Mouse (Mus musculus) stomach, embryonic 14.5 days (tissue): Measurements from ENCODE around the gene Ppard. TPM values are rescaled to one million over a fixed set of nuclear protein-coding genes. Genes with fewer than 3 reads are reported as not detected.
A peak's percentile ranks its signal among the peaks of the same experiment; 100 is the strongest.

Experiments used
- ATAC-seq: fragments of 200-750 bp; cut with Nextera tagmentation; 2 replicates; pipeline ENCODE4 v1.8.0; 2017; ENCODE audit warnings: low read depth, moderate TSS enrichment; ENCODE audit not compliant: insufficient number of reproducible peaks, insufficient read depth, low FRiP score
- H3K27ac ChIP-seq: fragments of 300-500 bp; sonication (generic); 2 replicates; pipeline ENCODE4 v1.5.1; 2014; ENCODE audit warnings: mild to moderate bottlenecking, low read length, moderate library complexity, mixed read lengths
- H3K27me3 ChIP-seq: fragments of 300-500 bp; sonication (generic); 2 replicates; pipeline ENCODE4 v1.6.1; 2014; ENCODE audit warnings: low read length, control low read depth, mixed read lengths; ENCODE audit not compliant: control insufficient read depth, insufficient read depth
- H3K36me3 ChIP-seq: fragments of 300-500 bp; sonication (generic); 2 replicates; pipeline ENCODE4 v1.6.1; 2014; ENCODE audit warnings: mild to moderate bottlenecking, control low read depth, low read length, moderate library complexity, mixed read lengths; ENCODE audit not compliant: control insufficient read depth, insufficient read depth
- H3K4me1 ChIP-seq: fragments of 300-500 bp; sonication (generic); 2 replicates; pipeline ENCODE4 v1.6.1; 2014; ENCODE audit warnings: low read length, control low read depth, mixed read lengths; ENCODE audit not compliant: control insufficient read depth, insufficient read depth
- H3K4me2 ChIP-seq: fragments of 300-500 bp; sonication (generic); replicated peaks from 2 replicates; pipeline ENCODE4 v1.6.1; 2014; ENCODE audit warnings: low read depth, low read length, control low read depth
- H3K4me3 ChIP-seq: fragments of 300-500 bp; sonication (generic); 2 replicates; pipeline ENCODE4 v1.5.1; 2014; ENCODE audit warnings: low read depth, low read length, control low read depth
- H3K9ac ChIP-seq: fragments of 300-500 bp; sonication (generic); replicated peaks from 2 replicates; pipeline ENCODE4 v1.6.1; 2014; ENCODE audit warnings: low read depth, mild to moderate bottlenecking, control low read depth, low read length, moderate library complexity, mixed read lengths
- H3K9me3 ChIP-seq: fragments of 300-500 bp; sonication (generic); 2 replicates; pipeline ENCODE4 v1.6.1; 2016; ENCODE audit warnings: low read depth, low read length, control low read depth; ENCODE audit not compliant: control insufficient read depth
- whole genome bisulfite sequencing: fragments of 180-500 bp; shearing (Covaris S2); extraction: QIAGEN DNeasy Blood & Tissue Kit; methylation state at CpG from one replicate; pipeline ENCODE4 v1.1.7; 2014; 5-methylcytosine and 5-hydroxymethylcytosine counted together
- polyA plus RNA-seq: library from polyadenylated mRNA; unstranded; fragments of >200 nt; fragmentation: Nextera tagmentation; extraction: Ambion mirVana; gene quantifications from 2 replicates; pipeline ENCODE4 v1.2.1, GENCODE M21; 2014

Ppard gene
- polyA plus RNA-seq, 1 experiment from 2014 or later, result 3.4 TPM

GRCm38 (mm10) chr17:28242296-28242695 lies 9.8 kb downstream of the Ppard start:
- no peak for ATAC-seq
- no peaks in the 10 kb centered on the region; the same call in none of the 2 replicates for H3K36me3 ChIP-seq

DNA sequence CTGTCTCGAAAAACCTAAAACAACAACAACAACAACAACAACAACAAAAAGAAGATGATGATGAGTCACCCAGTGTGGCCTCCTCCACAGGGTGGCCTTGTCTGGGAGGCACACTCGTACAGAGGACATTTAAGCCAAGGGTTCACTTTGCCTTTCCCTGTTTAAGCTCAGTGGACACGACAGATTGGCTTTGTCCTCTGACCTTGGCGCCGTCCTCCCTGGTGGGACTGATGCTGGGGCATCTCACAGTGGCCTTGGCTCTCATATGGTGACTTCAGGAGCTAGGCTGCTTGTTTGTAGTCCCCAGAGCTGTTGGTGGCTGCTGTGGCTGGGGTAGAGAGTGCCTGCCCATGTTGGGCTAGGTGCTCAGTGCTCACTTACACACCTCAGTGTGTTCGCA lies 11.7 kb downstream of the Ppard start:
- Histone ChIP-seq H3K4me1 (peaks cover 15% of the 10 kb centered on the region; the same call in 1 of the 2 replicates), H3K9ac (no peak overlapping the region), H3K4me3 (no peak overlapping the region), H3K9me3 (no peaks in the 10 kb centered on the region), H3K4me2 (no peak overlapping the region), H3K27ac (0 out of 2 replicates have a peak overlapping the region, but pooled peaks have one; percentile 33), H3K27me3 (no peaks in the 10 kb centered on the region), H3K36me3 (no peaks in the 10 kb centered on the region; the same call in none of the 2 replicates)
- 85% methylated on average over 6 of the region's 6 CpGs for WGBS
- no peak for ATAC-seq

More at GRCm38 (mm10) chr17:28242296-28242695, 9.8 kb downstream of the Ppard start:
- H3K4me2 ChIP-seq, result no peak overlapping the region
- H3K4me3 ChIP-seq, result no peak overlapping the region
- no peak overlapping the region for H3K9ac ChIP-seq
- peaks cover 15% of the 10 kb centered on the region; the same call in 1 of the 2 replicates for H3K4me1 ChIP-seq
- H3K9me3 ChIP-seq, result no peaks in the 10 kb centered on the region
- H3K27ac ChIP-seq, result no peak overlapping the region
- no peaks in the 10 kb centered on the region for H3K27me3 ChIP-seq
- 72% methylated on average over 6 of the region's 6 CpGs for WGBS

- Histone ChIP-seq H3K27me3 (no peaks in the 10 kb centered on the region), H3K9me3 (no peaks in the 10 kb centered on the region), H3K36me3 (no peaks in the 10 kb centered on the region; the same call in none of the 2 replicates), H3K27ac (no peak overlapping the region), H3K9ac (no peak overlapping the region), H3K4me1 (peaks cover 15% of the 10 kb centered on the region; the same call in 1 of the 2 replicates), H3K4me3 (no peak overlapping the region), H3K4me2 (no peak overlapping the region)
- 39% methylated on average over 6 of the region's 6 CpGs for WGBS
- peak; percentile 59; the same call in 1 of the 2 replicates for ATAC-seq
Observed at GRCm38 (mm10) chr17:28244714-28245113, 12.2 kb downstream of the Ppard start.

DNA sequence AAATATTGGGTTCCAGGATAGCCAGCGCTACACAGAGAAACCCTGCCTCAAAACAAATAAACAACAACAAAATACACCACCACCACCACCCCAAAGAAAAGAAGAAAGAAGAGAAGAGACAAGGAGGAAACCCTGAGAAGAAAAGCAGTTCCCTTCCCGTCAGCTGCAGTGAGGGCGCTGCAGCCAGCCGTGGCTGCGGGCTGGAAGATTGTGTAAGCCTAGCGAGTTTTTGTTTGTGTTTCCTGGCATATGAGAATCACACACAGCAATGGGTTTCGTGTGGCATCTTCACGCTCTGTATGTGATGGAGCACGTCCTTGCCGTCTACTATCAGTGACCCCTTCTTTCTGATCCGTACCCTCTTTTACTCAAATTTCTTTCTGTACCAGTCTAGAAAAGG lies 14.1 kb downstream of the Ppard start:
- Histone ChIP-seq H3K4me2 (no peak overlapping the region), H3K27ac (no peak overlapping the region), H3K4me1 (peaks cover 15% of the 10 kb centered on the region; the same call in 1 of the 2 replicates), H3K9ac (no peak overlapping the region), H3K9me3 (no peaks in the 10 kb centered on the region), H3K36me3 (no peaks in the 10 kb centered on the region; the same call in none of the 2 replicates), H3K27me3 (no peaks in the 10 kb centered on the region), H3K4me3 (no peak overlapping the region)
- WGBS, result 75% methylated on average over 11 of the region's 11 CpGs
- no peak for ATAC-seq

- H3K9me3 ChIP-seq, result no peaks in the 10 kb centered on the region
- H3K4me2 ChIP-seq, result no peak overlapping the region
- ATAC-seq, result no peak
- 56% methylated on average over 6 of the region's 6 CpGs for WGBS
- no peaks in the 10 kb centered on the region for H3K27me3 ChIP-seq
- H3K4me1 ChIP-seq, result peaks cover 11% of the 10 kb centered on the region; the same call in 1 of the 2 replicates
- no peaks in the 10 kb centered on the region; the same call in 1 of the 2 replicates for H3K36me3 ChIP-seq
- H3K9ac ChIP-seq, result no peak overlapping the region
- no peak overlapping the region for H3K27ac ChIP-seq
- no peak overlapping the region for H3K4me3 ChIP-seq
Observed at GRCm38 (mm10) chr17:28247613-28248012, 15.1 kb downstream of the Ppard start.

DNA sequence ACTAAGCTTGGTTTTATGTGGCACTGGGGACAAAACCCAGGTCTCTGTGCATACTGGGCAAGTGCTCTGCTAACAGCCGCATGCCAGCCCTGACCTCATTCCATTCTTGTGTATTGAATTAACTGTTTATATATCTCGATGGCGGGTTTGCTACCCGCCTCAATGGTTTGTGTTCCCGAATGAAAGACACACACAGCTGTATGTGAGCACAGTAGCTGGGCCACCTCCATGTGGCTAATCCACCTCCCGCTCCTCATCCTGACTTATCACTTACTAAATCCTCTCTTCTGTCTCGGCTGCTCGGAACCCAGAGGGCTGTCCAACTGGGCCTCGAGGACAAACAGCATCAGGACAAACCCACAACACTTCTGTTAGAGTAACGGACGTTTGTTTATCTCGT lies 16.6 kb downstream of the Ppard start:
- Histone ChIP-seq H3K9me3 (no peaks in the 10 kb centered on the region), H3K4me1 (peaks cover 11% of the 10 kb centered on the region; the same call in 1 of the 2 replicates), H3K27ac (no peak overlapping the region), H3K36me3 (no peaks in the 10 kb centered on the region; the same call in 1 of the 2 replicates), H3K4me2 (no peak overlapping the region), H3K27me3 (no peaks in the 10 kb centered on the region), H3K4me3 (no peak overlapping the region), H3K9ac (no peak overlapping the region)
- WGBS, result 61% methylated on average over 12 of the region's 12 CpGs
- ATAC-seq, result no peak

GRCm38 (mm10) chr17:28251579-28252280 lies 19.2 kb downstream of the Ppard start:
- Histone ChIP-seq H3K4me1 (peaks cover 10% of the 10 kb centered on the region), H3K9ac (no peak overlapping the region), H3K9me3 (no peaks in the 10 kb centered on the region), H3K27ac (no peak overlapping the region), H3K4me3 (no peak overlapping the region), H3K36me3 (no peaks in the 10 kb centered on the region; the same call in 1 of the 2 replicates), H3K27me3 (no peaks in the 10 kb centered on the region), H3K4me2 (no peak overlapping the region)
- 80% methylated on average over 12 of the region's 12 CpGs for WGBS
- no peak for ATAC-seq

- peaks cover 15% of the 10 kb centered on the region for H3K4me1 ChIP-seq
- no peaks in the 10 kb centered on the region for H3K27me3 ChIP-seq
- H3K36me3 ChIP-seq, result no peaks in the 10 kb centered on the region
- no peaks in the 10 kb centered on the region for H3K9me3 ChIP-seq
- no peak overlapping the region for H3K27ac ChIP-seq
- H3K9ac ChIP-seq, result no peak overlapping the region
- H3K4me3 ChIP-seq, result no peak overlapping the region
- ATAC-seq, result no peak
- no peak overlapping the region for H3K4me2 ChIP-seq
- 85% methylated on average over 5 of the region's 5 CpGs for WGBS
Observed at GRCm38 (mm10) chr17:28252281-28252648, 19.8 kb downstream of the Ppard start.
